Mouse (Mus musculus) embryonic fibroblast, embryonic 13.5 days (primary cell): ENCODE results near the gene Gatad1.

Source experiments
- CTCF ChIP-seq: IDR thresholded peaks from 2 replicates; pipeline ENCODE4 v1.5.1; 2011; ENCODE audit warnings: mild to moderate bottlenecking, control low read depth, low read length, moderate library complexity, borderline replicate concordance; ENCODE audit not compliant: insufficient read depth
- POLR2A ChIP-seq: IDR thresholded peaks from 2 replicates; pipeline ENCODE4 v1.6.1; 2011; ENCODE audit warnings: low read depth, mild to moderate bottlenecking, control low read depth, low read length, moderate library complexity

DNA sequence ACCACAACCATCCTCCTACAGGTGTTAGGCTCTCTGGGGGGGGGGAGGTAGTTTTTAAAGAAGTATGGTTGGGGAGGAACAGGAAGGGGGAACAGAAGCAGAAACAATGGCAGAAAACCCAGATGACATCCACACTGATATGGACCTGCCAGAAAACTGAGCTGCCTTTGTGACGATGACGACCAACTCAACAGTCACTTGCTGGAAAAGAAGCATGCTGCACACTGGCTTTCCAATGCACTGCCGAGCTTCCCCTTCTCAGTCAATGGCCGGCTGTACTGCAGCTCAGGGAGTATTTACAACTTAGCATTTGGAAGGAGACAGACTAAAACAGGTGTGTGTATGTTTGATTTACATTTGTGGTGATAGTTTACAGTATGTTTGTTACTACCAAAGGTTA, 38.2 kb upstream of the Gatad1 start:
- no peak for TF ChIP-seq CTCF
- TF ChIP-seq POLR2A: no peak
